Mouse (Mus musculus) embryonic stem cell, embryonic (primary cell): ENCODE measurements around the gene Hoxa3.

Experiments
- CTCF ChIA-PET, 4 experiments: fragments of 300-600 bp in 2 of 4; fragments of 350-600 bp in 2 of 4; sonication (Branson Sonifier 250); formaldehyde crosslinking; loops; one replicate each; lab custom pipeline; 2022; ENCODE audit warnings: inconsistent platforms in 2 of 4; lab: Charles Lee
- POLR2A ChIA-PET, 4 experiments: fragments of 300-600 bp in 2 of 4; fragments of 350-600 bp in 2 of 4; sonication (Branson Sonifier 250); formaldehyde crosslinking; loops; one replicate each; lab custom pipeline; 2022; ENCODE audit warnings: antibody characterized with exemption in 4 of 4, inconsistent platforms in 1 of 4; lab: Charles Lee

The Hoxa3 gene

GRCm38 (mm10) chr6:52239625-52240388, 26.7 kb upstream of the Hoxa3 start:
- ChIA-PET CTCF (interaction anchor here (0.6 to 1.8 kb wide), 29 partner anchors 11 to 1555 kb away, joined by 3 to 14 read pairs (median 4); partner anchors contain the start of genes Hoxa13 (in 2 of the 4), Gm28308 (in 1 of the 4), Hoxa3 (in 1 of the 4) and Hoxa7 (in 1 of the 4)), POLR2A (interaction anchor here in 3 of 4 experiments (0.5 to 1.8 kb wide), 10 partner anchors 9 to 1443 kb away, joined by 3 to 6 read pairs (median 3); partner anchors contain the start of genes Hoxa1 (in 1 of the 3) and Hoxa7 (in 1 of the 3))

- POLR2A ChIA-PET: interaction anchor here in 1 of 4 experiments (0.5 kb wide), 1 partner anchor 1442 kb away, joined by 3 read pairs; no protein-coding TSS in a partner anchor
- CTCF ChIA-PET: no interaction called here
Observed at GRCm38 (mm10) chr6:52238976-52239375, 25.8 kb upstream of the Hoxa3 start.

GRCm38 (mm10) chr6:52238155-52238545, 25.0 kb upstream of the Hoxa3 start:
- ChIA-PET CTCF (no interaction called here), POLR2A (no interaction called here)

GRCm38 (mm10) chr6:52237346-52238154, 24.4 kb upstream of the Hoxa3 start:
- ChIA-PET CTCF (no interaction called here), POLR2A (interaction anchor here in 1 of 4 experiments (1.0 to 1.4 kb wide), 2 partner anchors 16 to 19 kb away, joined by 3 read pairs; partner anchors contain the start of gene Hoxa7)

- CTCF ChIA-PET: no interaction called here
- POLR2A ChIA-PET: interaction anchor here in 1 of 4 experiments (1.0 to 1.4 kb wide), 3 partner anchors 10 to 18 kb away, joined by 3 to 4 read pairs (median 3); partner anchors contain the start of gene Hoxa7
Observed at GRCm38 (mm10) chr6:52236806-52237205, 23.7 kb upstream of the Hoxa3 start.

DNA sequence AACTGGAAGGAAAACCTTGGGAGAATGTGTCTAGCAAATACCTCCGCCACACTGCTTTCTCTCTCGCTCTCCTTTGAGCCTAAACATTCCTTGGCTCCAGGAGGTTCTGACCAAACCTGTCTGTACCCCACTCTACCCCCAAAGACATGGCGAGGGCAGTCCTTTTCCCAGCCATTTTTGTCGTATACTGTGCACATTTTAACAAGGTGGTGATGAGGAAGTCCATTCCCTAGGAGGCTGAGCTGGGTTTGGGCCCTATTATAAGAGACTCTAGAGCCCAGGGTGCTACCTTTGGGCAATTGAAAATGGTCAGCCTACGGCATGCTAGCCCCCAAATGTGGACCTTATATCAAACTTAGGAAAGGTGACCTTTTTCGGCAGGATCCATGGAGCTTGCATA, 22.7 kb upstream of the Hoxa3 start:
- ChIA-PET POLR2A (interaction anchor here in 1 of 4 experiments (0.8 kb wide), 1 partner anchor 14 kb away, joined by 3 read pairs; the partner anchor contains the start of gene Hoxa7), CTCF (no interaction called here)

DNA sequence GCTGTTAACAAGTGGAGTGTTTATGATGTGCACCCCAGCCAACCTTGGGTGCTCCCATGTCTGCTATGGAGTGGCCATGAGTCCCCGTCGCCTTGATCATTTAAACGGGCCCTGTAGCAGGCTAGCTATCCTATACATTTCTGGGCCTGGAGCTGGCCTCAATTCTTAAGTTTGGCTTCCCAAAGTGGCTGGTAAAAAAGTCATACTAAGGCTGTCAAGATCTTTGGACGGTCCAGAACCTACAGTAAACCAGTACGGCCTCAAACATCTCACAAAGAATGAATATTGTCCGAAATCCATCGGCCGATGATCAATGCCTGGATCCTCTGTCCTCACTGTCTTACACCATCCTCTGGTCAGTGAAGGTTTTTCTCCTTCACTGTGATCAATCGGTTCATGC, 22.1 kb upstream of the Hoxa3 start:
- CTCF ChIA-PET: no interaction called here

DNA sequence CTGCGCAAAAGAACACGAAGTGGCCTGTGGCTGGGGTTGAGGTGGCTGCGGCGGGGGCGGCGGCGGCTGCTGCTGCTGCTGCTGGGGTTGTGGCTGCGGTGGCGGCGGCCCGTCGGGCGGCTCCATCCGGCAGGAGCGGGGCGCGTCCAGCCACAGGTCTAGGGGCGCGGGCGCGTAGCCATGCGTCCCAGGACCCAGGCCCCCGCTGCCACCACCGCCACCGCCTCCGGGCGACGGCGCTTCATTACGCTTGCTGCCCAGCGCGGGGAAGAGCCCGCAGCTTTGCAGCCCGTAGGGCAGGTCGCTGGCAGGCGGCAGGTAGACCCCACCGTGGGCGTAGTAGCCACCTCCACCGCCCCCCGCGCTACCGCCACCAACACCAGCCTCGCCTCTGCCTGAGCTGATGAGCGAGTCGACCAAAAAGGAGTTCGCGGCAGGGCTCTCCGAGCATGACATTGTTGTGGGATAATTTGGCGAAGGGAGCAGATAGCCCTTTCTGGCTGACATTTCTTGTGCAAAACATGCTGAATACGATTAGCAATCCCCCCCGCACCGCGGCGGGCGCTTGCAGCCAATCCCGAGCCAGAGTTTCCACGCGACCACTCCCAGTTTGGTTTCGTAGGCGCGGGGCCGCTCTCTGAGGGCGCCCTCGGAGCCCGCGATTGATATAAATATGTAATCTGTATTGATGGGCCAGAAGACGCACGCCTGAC, 21.4 kb upstream of the Hoxa3 start:
- ChIA-PET CTCF (interaction anchor here in 1 of 4 experiments (0.7 to 1.8 kb wide), 2 partner anchors 9 to 22 kb away, joined by 3 to 4 read pairs; no protein-coding TSS in a partner anchor), POLR2A (interaction anchor here in 3 of 4 experiments (0.6 to 2.6 kb wide), 7 partner anchors 8 to 84 kb away, joined by 3 to 11 read pairs (median 4); no protein-coding TSS in a partner anchor)

More for the DNA sequence above, 22.1 kb upstream of the Hoxa3 start:
- POLR2A ChIA-PET: interaction anchor here in 1 of 4 experiments (0.8 to 2.6 kb wide), 2 partner anchors 13 to 18 kb away, joined by 3 to 8 read pairs; partner anchors contain the start of gene Hoxa7

DNA sequence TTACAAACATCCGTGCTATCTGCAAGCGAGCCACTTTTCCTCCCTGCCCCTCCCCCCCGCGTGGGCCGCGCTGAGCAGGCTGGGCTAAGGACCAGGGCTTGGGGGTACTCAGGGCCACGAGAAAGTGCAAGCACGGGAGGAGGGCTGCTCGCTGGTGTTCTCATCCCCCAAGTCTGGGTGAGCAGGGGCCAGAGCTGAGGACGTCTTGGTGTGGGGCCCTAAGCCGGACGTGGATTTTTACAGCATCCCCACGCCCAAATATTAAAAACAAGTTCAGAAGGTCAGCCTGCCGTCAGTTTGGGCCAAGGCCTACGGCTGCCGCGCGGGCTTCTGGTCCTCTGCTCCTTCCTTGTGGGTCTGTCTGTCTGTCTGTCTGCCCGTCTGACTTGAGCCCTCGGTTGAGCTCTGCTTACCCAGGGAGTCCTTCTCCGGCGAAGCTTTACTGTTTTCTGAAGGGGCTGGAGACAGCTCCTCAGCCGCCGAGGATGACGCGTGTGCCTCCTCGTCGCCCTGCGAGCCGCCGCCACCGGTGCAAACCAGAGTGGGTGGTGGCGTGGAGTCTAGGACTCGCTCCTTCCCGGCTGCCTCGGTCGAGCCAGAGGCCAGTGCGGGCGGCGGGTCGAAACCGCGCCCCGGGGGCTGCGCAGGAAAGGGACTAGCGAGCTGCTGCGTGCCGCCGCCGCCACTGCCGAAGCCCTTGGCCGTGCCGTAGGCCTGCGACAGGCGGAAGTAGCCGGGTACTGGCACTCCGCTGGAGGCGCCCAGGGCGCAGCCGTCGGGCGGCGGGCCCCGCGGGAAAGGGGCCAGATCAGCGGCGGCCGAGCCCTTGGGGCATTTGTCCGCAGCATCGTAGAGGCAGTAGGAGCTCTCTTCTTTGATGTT, 20.7 kb upstream of the Hoxa3 start:
- POLR2A ChIA-PET: interaction anchor here in 3 of 4 experiments (0.5 to 2.6 kb wide), 10 partner anchors 9 to 1497 kb away, joined by 3 to 11 read pairs (median 4); partner anchors contain the start of gene Hoxa11 (in 1 of the 3)
- CTCF ChIA-PET: interaction anchor here in 1 of 4 experiments (0.7 to 1.8 kb wide), 3 partner anchors 9 to 23 kb away, joined by 3 to 4 read pairs (median 4); partner anchors contain the start of gene Hoxa7

DNA sequence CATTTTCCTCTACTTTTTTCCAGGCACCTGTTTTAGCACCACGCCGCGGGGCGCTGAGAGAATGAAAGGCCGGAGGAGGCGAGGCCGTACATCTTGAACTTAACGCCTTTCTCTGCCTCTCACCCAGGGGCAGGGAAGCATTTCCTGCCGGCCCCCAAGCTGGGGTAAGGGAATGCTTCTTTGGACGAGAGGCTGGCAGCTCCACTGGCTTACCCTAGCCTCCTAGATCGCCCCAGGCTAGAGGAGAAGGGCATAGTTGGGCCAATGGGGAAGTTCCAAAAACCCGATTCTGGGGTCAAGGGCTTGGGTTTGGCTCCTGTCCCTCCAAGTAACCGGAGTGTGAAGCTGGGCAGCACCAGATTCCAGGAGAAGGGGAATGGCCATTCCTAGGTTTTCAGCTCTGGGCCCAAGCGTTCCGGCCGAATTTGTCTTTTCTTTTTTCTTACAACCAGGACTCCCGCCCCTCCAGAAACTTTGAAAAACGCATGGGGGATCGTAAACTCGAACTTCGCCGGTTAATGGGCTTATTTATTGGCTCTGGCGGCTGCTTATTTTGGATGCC, 19.9 kb upstream of the Hoxa3 start:
- CTCF ChIA-PET: interaction anchor here in 1 of 4 experiments (0.9 to 1.8 kb wide), 2 partner anchors 10 to 12 kb away, joined by 4 read pairs; partner anchors contain the start of gene Hoxa7
- POLR2A ChIA-PET: interaction anchor here in 3 of 4 experiments (0.5 to 2.6 kb wide), 8 partner anchors 10 to 1497 kb away, joined by 3 to 11 read pairs (median 4); partner anchors contain the start of gene Hoxa11 (in 1 of the 3)

- POLR2A ChIA-PET: interaction anchor here in 2 of 4 experiments (0.7 to 2.6 kb wide), 3 partner anchors 10 to 1496 kb away, joined by 3 to 11 read pairs (median 8); no protein-coding TSS in a partner anchor
- CTCF ChIA-PET: interaction anchor here in 1 of 4 experiments (0.7 kb wide), 1 partner anchor 1025 kb away, joined by 3 read pairs; no protein-coding TSS in a partner anchor
Observed at GRCm38 (mm10) chr6:52232568-52232965, 19.4 kb upstream of the Hoxa3 start.

- CTCF ChIA-PET: interaction anchor here in 1 of 4 experiments (0.7 kb wide), 1 partner anchor 1025 kb away, joined by 3 read pairs; no protein-coding TSS in a partner anchor
- POLR2A ChIA-PET: interaction anchor here in 1 of 4 experiments (0.6 kb wide), 1 partner anchor 28 kb away, joined by 3 read pairs; no protein-coding TSS in a partner anchor
Observed at GRCm38 (mm10) chr6:52231885-52232567, 18.9 kb upstream of the Hoxa3 start.

- CTCF ChIA-PET: interaction anchor here in 2 of 4 experiments (0.7 to 1.9 kb wide), 2 partner anchors 9 to 13 kb away, joined by 3 to 6 read pairs; partner anchors contain the start of gene Hoxa7 (in 1 of the 2)
- POLR2A ChIA-PET: interaction anchor here in 1 of 4 experiments (0.6 to 1.1 kb wide), 3 partner anchors 9 to 81 kb away, joined by 3 read pairs; no protein-coding TSS in a partner anchor
Observed at GRCm38 (mm10) chr6:52230516-52231165, 17.5 kb upstream of the Hoxa3 start, which contains the start of gene Hoxa9. Gene Hoxa9, minus strand, starts transcription at chr6:52231089.

DNA sequence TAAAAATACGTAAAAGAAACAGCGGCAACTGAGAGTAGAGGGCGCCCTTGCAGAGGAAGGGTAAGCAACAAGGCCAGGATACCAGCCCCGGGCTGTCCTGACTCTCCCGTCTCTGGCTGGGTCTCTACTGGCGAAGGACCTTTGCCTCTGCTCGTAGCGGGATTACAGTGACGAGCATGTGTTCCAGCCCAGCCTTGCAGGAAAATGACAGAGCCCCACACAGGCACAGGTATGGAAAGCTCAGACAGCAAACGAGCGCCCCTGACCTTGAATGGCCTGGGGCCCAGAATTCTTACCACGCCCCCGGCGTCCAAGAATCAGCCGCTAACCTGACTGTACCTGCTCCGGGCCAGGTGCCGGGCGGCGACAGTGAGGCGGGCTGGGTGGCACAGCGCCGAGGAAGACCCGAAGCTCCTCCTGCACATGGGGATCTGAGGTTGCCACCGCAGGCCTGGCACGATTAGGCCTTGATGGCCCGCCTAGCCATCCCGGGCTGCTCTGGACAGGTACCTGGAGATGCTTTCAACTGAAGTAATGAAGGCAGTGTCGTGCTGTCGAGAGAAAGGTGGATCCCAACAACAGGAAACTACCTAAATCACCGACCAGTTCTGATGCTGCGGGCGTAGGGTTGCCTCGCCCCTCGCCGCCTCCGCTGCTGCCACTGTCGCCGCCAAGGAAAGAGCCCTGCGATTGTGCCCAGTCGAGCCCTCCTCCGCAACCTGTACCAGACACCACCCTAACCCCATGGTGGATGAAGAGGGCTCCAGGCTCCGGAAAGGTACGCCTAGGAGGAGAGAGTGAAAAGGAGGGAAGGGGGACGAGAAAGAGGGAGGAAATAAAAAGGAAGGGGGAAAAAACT, 16.7 kb upstream of the Hoxa3 start:
- POLR2A ChIA-PET: interaction anchor here in 2 of 4 experiments (1.1 to 1.6 kb wide), 3 partner anchors 9 to 720 kb away, joined by 3 to 6 read pairs (median 4); no protein-coding TSS in a partner anchor
- CTCF ChIA-PET: interaction anchor here in 3 of 4 experiments (0.6 to 1.9 kb wide), 7 partner anchors 10 to 965 kb away, joined by 3 to 6 read pairs (median 5); partner anchors contain the start of gene Hoxa10 (in 1 of the 3)
